Mouse (Mus musculus): ENCODE results near the gene Nfib.

Gene Nfib

DNA sequence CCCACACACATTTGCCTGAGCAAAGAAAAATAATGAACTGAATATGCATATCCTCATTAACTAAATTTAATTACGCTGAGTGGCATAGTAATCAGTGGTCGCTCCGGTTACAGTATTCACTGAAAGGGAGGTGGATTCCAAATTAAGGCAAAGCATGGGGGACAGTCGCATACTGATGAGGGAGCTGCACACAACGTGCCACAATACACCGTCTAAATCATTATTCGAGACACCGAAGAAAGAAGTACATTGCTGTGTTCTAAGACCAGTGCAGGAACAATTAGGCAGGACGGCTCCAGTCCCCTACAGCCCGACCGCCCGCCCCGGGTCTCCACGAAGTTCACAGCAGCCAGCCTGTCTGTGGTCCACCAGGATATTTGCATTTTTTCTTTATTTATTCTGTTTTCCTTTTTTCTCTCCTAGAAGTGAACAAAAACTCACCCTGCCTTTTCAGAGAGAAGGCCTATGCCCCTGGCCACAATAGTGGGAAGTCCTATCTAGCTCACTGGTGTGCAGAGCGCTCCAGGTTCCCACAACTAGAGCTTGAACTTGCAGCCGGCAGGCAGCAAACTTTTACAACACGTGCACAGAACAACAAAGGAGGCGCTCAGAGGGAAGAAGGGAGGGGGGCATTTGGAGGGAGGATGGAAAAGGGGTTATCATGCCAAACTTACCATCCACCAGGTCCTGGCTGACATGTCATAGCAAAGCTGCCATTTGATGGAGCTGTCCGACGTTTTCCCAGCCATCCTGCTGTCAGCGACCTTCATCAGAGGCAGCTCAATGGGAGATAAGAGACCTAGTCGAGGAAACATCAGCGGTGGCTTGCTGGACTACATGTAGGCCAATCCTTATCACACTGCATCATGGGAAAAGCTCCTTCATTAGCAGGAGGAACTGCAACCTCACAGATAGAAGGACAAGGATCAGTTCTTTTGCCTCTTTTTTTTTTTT, at the start of gene Nfib:
Nfib (minus strand) TSS at position 910 of the 954 bp plus-strand sequence.
- DNase-seq: no peak

DNA sequence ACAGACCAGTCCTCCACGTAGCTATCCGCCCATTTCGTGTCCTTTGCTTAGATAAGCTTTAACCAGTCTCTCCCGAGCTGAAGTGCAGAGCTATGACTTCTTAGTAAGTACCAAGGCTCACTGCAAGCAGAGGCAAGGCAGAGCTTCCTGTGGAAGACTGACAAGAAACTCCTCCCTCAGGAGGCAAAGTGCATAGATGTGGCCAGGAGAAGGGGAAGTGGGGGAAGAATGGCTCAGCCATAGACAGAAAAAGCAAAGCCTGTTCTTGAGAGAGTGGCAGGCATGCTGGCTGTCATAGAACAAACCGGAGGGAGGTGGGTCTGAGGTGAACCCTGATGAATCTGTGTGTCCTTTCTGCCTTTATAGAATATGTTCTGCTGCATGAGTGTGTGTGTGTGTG, 30.2 kb upstream of the Nfib start:
- DNase-seq: no peak

DNA sequence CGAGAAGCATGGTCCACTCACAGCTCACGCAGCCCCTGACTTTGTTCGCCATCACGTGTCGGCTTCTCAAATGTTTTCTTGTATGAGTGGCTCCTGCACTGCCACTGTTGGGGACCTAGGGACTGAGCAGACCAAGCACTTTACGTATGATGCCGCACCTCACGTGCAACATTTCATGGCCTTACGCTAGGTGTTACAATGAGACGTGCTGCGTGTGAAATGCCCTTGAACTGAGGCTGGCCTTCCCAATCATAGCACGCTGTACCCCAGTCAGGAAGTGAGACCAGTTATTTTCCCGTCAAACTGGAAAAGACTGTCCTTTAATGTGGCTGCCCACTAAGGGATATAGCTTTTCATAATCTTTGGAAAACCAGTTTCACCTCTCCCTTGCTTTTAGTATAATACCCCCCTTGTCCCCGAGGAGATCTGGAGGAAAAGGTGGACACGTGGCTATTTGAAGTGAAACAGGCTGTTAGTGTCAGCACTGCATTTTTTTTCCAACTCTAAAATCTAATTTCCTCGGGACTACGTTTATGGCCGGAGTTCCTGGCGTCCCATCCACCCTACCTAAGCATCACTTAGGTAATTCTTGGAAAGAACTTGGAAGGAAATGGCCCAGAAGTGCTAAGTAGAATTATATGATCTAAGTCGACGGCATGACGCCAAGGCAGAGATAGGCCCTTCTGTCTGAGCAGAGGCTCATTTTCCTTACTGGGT, 29.4 kb upstream of the Nfib start:
- no peak for DNase-seq

DNA sequence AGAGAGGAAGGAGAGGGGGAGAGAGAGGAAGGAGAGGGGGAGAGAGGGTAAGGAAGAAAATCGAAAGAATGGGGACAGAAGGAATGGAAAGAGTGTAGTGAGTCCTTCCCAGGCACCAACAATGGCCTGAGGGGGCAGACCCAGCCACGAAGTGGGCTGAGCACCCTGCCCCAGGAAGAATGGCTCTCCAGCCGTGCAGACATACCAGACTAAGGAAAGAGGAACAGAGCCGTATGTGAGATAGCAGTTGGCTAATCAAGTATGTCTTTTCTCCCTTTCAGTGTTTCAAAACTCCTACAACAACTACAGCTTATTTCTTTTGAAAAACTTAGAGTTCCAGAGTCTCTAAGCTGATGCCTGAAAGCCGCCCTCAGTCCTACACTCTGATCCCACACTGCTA, 28.8 kb upstream of the Nfib start:
- DNase-seq: no peak

DNA sequence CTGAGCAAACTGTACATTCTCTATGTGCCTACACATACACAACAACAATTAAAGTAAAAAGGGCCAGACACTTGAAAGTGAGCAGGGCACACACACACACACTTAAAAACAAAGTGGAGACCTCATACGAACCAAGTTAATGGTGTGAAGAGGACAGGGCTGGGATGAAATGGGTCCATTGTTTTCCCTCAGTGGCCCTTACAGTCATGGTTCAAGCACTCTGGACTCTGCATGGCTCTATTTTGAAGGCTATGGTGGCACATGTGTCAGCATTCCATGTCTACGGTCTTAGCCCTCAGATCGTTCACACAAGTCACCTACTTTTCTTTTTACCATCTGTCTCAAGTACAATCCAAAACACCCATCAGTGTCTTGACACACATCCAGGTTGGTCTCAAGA, 28.1 kb upstream of the Nfib start:
- DNase-seq: no peak

DNA sequence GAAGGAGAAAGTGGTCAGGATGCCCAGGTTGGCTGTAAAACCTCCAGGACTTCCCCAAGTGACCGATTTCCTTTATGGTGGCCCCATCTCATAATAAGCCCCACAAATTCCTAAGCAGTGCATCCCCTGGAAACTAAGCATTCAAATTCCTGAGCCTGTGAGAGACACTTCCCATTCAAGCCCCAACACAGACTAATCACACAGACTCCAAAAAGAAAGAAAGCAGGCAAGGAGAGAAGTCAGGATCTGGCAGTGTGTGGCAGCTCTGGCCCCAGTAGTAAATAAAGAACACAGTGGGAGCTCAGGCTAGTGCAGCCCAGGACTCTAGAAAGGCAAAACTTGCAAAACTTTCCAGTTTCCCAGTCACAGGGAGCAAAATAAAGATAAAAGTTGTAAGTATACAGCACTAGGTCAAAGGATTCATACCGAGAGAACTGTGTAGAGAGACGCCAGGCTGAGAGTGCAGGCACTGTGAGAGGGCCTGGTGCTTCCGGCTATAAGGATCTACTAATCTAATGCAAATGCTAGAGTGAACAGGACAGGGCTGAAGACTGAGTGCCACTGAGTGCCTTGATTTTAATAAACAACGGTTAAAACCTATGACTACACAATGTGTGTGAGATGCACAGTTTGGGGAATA, 24.8 kb upstream of the Nfib start:
- no peak for DNase-seq

DNA sequence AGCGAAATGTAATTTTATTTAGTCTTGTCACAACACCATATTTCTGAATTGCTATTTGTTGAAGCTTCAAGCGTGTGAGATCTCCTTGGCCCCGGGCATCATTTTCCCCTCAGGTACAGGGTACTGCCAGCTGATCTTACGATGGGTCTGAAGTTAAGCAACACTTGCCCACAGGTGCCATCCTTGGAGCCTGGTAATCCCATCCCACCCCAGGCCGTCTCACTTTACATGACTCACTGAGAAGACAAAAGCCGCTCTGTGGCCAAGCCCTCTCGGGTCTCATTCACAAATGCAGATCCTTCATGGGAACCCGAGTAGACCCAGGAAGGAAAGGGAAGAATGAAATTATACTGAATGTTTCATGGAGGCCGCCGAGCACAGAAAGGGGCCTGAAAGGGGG, 18.5 kb upstream of the Nfib start:
- no peak for DNase-seq

DNA sequence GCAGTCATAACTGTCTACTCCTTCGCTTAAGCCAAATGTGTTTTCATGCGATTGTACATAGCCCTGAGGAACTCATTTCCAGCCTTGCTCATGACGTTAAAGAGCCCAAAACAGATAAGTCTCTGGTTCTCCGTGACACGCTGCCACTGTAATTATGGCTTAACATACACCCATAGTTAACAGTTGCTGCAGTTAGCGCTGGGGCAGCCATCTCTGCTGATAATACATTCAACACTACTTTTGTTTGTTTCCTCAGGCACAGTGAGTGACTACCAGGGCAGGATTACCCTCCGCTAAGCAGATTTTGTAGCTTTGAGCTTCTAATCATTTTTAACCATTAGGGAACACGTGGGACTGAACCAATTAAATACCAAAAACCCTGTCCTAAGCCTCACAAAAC, 17.5 kb upstream of the Nfib start:
- no peak for DNase-seq

DNA sequence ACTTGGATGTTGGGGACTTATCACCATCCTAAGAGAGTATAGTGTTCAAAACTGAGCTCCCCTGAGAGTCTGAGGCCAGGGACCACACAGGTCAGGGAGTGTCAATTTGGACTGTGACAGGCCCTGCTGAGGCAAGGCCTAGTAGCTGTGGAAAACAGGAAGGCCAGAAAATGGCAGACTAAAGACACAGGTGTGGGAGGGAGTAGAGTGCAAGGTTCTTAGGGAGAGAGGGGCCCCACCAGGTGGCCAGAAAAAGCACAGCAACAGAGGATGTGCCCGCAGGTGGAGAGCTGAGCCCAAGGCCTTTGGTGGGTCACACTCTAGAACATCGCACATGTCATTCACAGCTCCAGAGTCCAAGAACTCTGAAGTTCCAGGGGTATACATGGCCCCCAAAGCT, 10.3 kb upstream of the Nfib start:
- no peak for DNase-seq

DNA sequence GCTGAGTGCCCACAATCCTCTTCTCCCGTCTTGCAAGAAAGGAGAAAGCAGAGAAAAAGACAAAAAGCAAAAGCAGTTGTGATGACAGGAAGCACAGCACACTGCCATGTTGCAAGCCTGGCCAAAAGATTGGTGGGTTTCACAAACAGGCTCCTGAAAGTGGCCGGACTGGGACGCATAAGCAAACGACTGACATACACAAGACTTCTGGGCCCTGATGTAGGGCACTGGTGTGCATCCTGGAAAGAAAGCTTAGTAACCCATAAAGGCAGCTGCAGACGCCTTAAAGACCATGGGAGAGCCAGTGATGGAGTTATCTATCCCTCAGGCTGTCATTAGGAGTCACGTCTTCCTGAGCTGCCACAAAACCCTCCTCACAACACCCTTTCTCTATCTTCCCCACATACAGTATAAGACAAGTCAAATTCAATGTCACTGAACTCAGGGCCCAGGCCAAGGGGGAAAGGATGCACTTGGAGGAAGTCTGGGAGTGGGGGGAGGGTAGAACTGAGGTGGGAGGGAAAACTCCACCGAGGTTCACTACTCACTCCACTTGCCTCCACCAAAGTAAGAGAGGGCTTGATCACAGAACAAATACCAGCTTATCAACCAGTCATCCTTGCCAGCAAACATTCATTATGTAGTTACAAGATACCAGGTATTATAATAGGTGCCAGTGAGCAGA, 6.2 kb upstream of the Nfib start:
- DNase-seq: no peak

DNA sequence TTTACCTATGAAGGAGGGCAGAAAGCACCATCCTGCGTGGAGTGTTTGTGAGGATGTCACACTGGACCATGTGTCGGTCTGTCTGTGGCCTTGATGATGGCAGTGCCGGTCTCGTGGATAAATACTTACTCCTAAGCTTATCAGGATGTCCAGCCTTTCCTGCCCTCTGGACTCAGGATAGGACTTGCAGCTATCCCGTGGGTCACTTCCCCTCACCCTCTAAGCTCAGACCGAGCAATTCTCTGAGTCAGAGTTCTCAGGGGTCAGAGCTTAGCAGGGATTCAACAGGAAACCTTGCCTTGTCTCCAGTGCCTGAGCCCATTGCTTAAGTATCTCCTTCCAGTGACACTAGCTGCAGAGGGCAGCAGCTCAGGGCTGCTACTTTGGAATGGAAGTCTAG, 4.1 kb upstream of the Nfib start:
- DNase-seq: no peak

DNA sequence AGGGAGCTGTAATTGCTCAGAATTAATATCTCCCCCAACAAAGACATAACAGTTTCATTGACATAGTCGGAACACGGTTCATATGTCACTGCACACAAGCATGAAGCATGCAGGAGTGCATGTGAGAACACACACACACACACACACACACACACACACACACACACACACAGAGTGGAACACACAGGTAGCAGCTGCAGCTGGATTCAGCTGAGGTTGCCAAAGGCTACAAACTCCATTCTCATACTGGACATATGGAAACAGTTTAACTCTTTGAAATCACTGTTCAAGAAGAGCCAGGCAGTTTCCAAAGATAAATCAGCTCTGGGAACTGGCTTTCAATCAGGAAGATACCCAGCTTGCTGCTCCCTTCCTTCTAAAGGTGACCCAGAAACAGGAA, 462 bp upstream of the Nfib start:
- DNase-seq: no peak

DNA sequence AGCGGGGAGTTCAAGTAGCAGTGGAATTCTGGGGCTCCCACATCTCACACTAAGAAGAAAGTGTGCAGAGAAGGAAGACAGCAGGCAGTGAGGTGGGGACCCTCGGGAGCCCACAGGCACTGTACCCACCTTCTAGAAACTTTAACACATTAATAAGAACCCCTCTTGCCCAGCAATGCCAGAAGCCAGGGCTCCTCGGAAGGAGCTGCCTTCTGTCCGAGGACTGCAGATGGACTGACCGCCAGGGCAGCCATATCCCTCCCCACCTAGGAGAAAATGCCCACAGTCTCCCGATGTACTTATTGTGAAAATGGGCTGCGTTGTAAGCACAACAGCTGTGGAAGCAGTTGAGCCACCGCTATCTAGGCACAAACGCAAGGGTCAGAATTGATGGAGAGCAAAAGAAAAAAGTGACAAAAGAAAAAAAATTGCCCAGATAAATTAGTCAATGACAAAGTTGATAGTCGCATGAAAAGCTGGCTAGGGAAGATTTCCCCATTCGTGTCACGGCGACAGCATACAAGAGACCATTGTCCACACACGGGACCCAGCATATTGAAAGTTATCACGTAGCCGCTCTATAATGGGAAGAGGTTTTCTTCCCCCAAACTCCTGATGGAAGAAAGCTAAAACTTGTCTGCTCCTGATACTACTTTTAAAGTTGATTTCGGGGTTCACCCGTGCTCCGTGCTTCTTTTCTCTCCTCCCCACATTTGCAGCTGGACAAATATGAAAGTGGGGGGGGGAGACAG, 1.3 kb downstream of the Nfib start:
- no peak for DNase-seq

DNA sequence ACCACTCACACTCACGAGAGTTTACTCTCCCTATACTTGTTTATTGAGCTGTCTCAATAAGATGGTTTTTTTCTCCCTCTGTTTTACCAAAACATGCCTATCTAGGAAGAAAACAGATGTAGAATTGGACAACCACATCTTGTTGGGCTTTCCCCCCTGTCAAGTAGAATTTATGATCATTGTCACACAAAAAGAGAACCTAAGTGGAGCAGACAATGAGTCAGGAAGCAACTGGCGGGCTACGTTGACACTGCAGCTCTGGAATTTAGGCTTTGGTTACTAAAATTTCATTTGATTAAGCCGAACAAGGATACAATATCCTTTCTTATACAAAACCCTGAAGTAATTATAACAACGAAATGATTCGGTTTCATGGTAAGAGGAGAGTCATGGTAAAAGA, 2.7 kb downstream of the Nfib start:
- no peak for DNase-seq

DNA sequence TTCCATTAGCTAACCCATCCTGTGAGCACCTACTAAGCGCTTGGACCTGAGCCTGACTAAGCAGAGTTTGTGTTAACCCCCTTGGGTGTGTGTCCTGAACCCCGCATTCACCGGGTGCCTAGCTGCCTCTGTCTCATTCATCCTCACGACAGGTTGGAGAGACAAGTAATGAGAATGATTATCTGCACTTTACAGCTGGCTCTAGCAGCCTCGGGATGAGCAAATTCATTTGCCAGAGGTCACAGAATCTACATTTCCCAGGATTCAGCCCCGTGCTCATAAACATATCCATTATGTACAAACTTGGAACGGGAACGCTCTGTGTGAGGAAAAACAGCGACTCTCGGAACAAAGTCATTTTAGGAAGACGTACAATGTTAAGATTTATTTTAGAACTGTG, 6.0 kb downstream of the Nfib start:
- DNase-seq: no peak

DNA sequence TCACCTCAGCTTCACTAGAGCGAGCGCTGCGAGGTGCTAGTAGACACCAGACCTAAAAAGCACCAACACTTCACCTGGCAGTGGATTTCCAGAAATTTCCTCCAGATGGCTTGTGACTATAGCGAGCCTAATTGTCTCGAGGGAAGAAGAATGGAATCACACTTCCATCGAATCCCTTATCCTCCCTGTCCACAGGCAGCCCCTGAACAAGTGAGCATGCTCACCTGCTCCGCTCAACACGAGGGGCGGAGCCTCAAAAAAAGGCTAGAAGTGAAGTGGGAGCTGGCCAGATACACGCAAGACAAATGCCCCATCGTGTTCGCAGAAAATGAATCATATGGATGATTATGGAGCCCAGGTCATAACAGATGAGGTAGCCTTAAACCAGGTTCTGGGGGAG, 6.9 kb downstream of the Nfib start:
- no peak for DNase-seq

DNA sequence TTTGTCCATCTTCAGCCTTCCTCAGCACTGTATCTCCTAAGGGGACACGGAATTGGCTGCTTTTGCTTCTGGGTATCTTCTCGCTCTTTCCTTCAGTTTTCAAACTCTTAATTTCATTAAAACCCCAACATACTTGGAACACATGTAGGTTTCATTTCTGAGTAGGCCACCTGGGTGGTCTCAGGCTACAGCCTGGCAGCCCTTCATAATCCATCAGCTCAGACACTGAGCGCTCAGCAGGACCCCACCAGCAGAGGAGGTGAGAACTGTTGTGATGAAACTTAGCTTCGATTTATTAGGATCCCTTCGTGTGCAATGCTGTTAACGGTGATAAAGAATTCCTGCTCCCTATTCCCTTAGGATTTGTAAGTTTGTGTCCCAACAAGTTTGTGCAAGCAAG, 8.4 kb downstream of the Nfib start:
- no peak for DNase-seq

DNA sequence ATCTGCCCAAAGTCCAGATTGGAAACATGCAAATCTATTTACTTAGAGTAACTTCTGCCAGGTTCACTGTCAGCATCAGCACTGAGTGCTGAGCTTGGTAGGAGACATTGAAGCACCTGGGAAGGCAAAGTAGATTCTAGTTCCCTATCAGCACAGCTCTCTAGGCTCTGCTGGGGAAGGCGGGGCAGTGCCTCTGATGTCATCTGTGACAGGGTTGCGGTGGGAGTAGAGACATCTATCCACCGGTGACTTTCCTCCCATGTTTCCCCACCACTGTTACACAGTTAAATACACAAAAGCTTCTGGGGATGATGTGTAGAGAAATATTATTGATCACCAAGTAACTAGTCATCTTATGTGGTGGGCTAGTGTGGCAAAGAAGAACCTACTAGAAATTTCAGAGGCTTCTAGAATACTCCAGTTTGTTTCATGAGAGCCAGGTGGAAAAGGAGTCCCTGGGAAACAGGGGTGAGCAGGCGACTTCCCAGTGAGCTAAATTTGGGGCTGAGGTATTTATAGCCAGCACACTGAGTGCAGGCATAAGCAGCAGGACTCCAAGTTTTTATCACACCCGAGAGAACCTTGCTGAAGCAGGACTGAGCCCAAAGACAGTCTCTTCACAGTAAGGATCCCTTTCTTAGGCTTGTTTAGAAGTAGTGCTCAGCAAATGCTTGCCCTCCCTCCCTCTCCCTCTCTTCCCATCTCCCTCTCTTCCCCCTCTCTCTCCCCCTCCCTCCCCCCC, 9.6 kb downstream of the Nfib start:
- DNase-seq: no peak

DNA sequence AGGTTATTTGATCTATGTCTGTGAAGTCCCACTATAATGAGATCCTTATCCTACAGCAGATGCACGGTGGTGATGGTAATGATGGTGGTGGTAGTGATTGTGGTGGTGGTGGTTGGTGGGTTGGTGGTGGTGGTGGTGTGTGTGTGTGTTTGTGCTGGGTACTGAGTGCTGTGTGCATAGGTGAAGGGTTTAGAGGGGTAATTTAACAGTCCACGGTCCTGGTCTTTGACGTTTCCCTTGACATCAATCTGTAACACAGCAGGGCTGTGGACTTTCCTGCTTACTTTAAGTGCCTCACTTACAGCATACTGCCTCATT, 13.6 kb downstream of the Nfib start:
- no peak for DNase-seq

DNA sequence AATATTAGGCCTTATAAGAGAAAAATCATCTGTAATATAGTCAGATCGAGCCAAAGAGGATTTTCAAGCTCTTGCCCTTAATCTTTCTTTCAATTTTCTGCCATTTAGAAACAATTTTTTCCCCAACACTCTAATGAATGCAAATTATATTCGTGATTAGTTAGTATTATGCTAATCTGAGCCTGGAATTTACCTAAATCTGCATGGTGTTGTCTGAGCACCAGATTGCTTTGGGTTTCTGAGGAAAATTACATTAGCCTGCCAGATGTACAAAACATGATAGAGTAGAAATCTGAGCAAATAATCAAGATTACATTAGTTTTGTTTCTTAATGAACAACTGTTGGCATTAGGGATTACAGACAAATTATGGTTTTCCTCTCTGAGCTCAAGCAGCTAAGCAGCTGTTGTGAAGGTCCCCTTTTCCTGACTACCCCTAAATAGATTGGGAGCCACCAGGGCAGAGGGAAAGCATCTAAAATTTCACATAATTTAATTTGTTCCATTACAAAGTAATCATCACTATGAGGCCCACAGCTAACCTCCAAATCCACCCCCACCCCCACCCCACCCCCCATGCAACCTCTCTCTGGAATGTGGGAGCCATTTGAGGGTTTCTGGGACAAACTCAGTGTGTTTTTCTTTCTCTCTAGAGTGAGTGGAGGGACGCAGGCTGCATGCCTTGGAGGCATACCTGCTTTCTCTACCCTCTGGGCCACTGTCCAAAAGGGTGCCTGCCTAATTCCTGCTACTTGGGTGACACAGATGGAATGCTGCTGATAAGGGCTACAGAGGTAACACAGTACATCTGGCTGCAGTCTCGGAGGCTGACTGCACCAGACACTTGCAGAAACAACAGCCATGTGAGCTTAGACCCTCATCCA, 14.2 kb downstream of the Nfib start:
- DNase-seq: peak; percentile 17

DNA sequence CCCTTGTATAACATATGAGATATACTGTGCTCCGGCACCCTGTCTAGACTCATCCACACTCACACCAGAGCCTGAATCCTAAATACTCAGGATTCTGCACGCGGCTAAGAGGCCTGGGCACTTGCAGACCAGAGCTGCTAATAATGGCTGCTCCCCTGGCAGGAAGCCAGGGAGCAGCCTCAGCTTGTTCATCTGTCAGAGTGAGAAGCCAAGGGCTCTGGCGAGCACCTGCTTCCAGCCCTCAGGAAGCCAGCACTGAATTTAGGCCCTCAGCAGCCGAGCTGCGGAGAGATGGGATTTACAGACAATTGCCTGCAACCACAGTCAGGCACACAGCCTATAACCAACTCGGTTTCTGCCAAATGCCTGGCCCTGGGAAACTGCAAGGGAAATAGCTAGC, 15.3 kb downstream of the Nfib start:
- peak; percentile 11 for DNase-seq
